Mouse (Mus musculus) heart, postnatal 0 days (tissue): ENCODE measurements around the gene Stat5a. TPM values are rescaled to one million over a fixed set of nuclear protein-coding genes. Genes with fewer than 3 reads are reported as not detected.
A peak's percentile ranks its signal among the peaks of the same experiment; 100 is the strongest.

Experiments used
- ATAC-seq: fragments of 200-750 bp; cut with Nextera tagmentation; 2 replicates; pipeline ENCODE4 v1.8.0; 2017; ENCODE audit warnings: low read depth, moderate number of reproducible peaks, moderate library complexity; ENCODE audit not compliant: insufficient read depth
- DNase-seq: peaks from one replicate; pipeline ENCODE4 v3.0.0-alpha.2; 2016; ENCODE audit warnings: low spot score
- H3K27ac ChIP-seq: fragments of 300-500 bp; sonication (generic); 2 replicates; pipeline ENCODE4 v1.5.1; 2014; ENCODE audit warnings: low read depth, mild to moderate bottlenecking
- H3K27me3 ChIP-seq: fragments of 300-500 bp; sonication (generic); 2 replicates; pipeline ENCODE4 v1.6.1; 2014; ENCODE audit warnings: low read length, mixed read lengths; ENCODE audit not compliant: control insufficient read depth, insufficient read depth
- H3K36me3 ChIP-seq: fragments of 300-500 bp; sonication (generic); replicated peaks from 2 replicates; pipeline ENCODE4 v1.6.1; 2014; ENCODE audit warnings: low read length, mixed read lengths; ENCODE audit not compliant: control insufficient read depth, insufficient read depth
- H3K4me1 ChIP-seq: fragments of 300-500 bp; sonication (generic); 2 replicates; pipeline ENCODE4 v1.6.1; 2014; ENCODE audit warnings: antibody characterized with exemption; ENCODE audit not compliant: control insufficient read depth, insufficient read depth
- H3K4me2 ChIP-seq: fragments of 300-500 bp; sonication (generic); 2 replicates; pipeline ENCODE4 v1.6.1; 2014; ENCODE audit warnings: low read depth, mild to moderate bottlenecking, low read length, moderate library complexity
- H3K4me3 ChIP-seq: fragments of 300-500 bp; sonication (generic); 2 replicates; pipeline ENCODE4 v1.5.1; 2014; ENCODE audit warnings: low read depth, low read length
- H3K9ac ChIP-seq: fragments of 300-500 bp; sonication (generic); replicated peaks from 2 replicates; pipeline ENCODE4 v1.6.1; 2014; ENCODE audit warnings: low read depth, low read length, mixed read lengths
- H3K9me3 ChIP-seq: fragments of 300-500 bp; sonication (generic); replicated peaks from 2 replicates; pipeline ENCODE4 v1.6.1; 2016; ENCODE audit warnings: low read length; ENCODE audit not compliant: control insufficient read depth
- CTCF ChIP-seq: IDR thresholded peaks from 2 replicates; pipeline ENCODE4 v1.5.1; 2016; ENCODE audit warnings: antibody characterized with exemption, control low read depth, low read depth
- EP300 ChIP-seq: IDR thresholded peaks from 2 replicates; pipeline ENCODE4 v1.6.1; 2016; ENCODE audit warnings: antibody characterized with exemption, low read depth
- WGBS: fragments of 180-500 bp; shearing (Covaris S2); extraction: QIAGEN DNeasy Blood & Tissue Kit; methylation state at CpG from one replicate; pipeline ENCODE4 v1.1.7; 2014; 5-methylcytosine and 5-hydroxymethylcytosine counted together
- polyA plus RNA-seq: library from polyadenylated mRNA; unstranded; fragments of >200 nt; fragmentation: Nextera tagmentation; extraction: Ambion mirVana; gene quantifications from 2 replicates; pipeline ENCODE4 v1.2.1, GENCODE M21; 2015
- total RNA-seq: library from RNA; depleted of rRNA; stranded (reverse); fragments of >200 nt; gene quantifications from 2 replicates; pipeline ENCODE4 v1.2.3, GENCODE M21; 2014; ENCODE audit warnings: low replicate concordance

The Stat5a gene
- total and polyA plus RNA-seq, 2 experiments from 2014 or later: 11.7 to 12.6 TPM

DNA sequence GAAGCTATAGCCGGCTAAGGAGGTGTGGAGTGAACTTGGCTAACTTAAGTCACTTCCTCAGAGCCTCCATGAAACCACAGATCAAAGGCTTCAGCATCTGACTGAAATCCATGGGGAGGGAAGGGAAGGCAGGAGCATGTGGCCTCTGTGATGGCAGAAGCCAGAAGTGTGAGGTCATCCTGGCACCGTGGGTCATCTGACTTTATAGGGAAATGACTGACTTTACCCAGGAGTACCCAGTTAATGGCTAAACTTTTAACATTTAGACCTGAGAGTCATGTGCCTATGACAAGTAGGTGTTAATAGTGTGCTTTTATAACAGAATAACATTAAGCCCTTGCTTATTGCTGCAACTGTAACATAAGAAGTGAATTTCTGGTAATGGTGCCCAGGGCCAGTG lies 49.0 kb downstream of the Stat5a start:
- 73% methylated on average over 2 of the region's 2 CpGs for WGBS
- H3K27ac ChIP-seq: no peak overlapping the region
- no peak for DNase-seq
- peaks cover 77% of the 10 kb centered on the region for H3K36me3 ChIP-seq
- no peak for ATAC-seq
- H3K4me1 ChIP-seq: peaks cover 4% of the 10 kb centered on the region
- no peaks in the 10 kb centered on the region for H3K9me3 ChIP-seq
- no peak overlapping the region for H3K4me2 ChIP-seq
- TF ChIP-seq EP300 (no peak), CTCF (no peak)
- no peak overlapping the region for H3K4me3 ChIP-seq
- H3K27me3 ChIP-seq: no peaks in the 10 kb centered on the region
- no peak overlapping the region for H3K9ac ChIP-seq

DNA sequence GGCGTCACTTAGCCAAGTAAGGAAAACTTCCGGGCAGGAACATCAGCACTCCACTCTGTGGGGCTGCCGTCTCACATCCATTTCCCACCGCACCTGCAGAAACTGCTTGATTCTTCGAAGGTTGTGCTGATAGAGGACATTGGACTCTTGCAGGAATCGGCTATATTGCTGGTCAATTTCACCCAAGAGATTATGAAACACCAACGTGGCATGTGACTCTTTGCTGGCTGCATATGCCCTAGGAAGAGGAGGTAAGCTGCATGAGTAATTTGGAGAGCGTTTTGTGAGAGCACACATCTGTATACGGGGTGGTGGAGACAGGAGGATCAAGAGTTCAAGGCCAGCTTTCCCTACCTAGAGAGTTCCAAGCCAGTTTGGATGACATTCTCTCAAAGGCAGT lies 49.4 kb downstream of the Stat5a start:
- ATAC-seq (no peak), DNase-seq (no peak)
- WGBS: 87% methylated on average over 9 of the region's 9 CpGs

DNA sequence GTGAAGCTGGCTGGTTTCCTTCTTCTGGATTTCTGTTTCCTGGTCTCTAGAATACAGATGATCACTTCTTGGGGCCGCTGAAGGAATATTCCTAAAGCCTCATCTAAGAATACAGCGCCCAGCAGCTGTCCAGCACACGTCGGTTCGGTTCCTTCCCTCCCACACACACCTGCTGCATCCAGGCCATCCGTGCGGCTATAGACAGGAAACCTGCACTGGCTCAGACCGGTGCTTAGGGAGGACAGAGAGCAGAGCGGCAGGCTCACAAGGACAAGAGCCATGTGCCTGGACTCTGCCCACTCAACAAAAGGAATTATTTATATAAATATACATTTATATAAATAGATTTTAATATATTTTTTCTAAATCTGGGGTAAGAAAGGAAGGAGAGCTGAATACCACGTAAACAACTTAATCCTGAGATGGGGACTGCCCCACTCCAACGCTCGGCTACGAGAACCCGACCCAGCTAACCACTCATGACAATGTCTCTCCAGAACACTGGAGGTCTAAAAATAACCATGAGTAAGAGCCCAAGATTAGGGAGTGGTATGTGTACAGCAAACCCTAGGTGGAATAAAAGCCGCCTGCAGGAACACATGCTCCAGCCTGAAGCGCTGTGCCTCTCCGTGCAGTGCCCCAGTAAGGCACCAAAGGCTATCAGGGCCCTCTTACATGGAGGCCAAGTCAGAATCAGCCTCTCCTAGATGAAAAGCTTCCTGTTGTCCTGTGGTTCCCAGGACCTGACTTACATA lies 53.4 kb downstream of the Stat5a start:
- no peaks in the 10 kb centered on the region for H3K9me3 ChIP-seq
- 0 out of 2 replicates have a peak overlapping the region, but pooled peaks have one; percentile 16 for H3K9ac ChIP-seq
- peak overlapping the region; percentile 78 for H3K27ac ChIP-seq
- H3K4me1 ChIP-seq: peaks cover 4% of the 10 kb centered on the region
- peaks cover 56% of the 10 kb centered on the region for H3K36me3 ChIP-seq
- 26% methylated on average over 17 of the region's 17 CpGs for WGBS
- no peaks in the 10 kb centered on the region for H3K27me3 ChIP-seq
- DNase-seq (peak; percentile 78), ATAC-seq (peak; percentile 92)
- no peak overlapping the region for H3K4me3 ChIP-seq
- H3K4me2 ChIP-seq: peak overlapping the region; percentile 8; the same call in 1 of the 2 replicates
- TF ChIP-seq CTCF (no peak), EP300 (no peak)

More for the DNA sequence above, 49.4 kb downstream of the Stat5a start:
- H3K9me3 ChIP-seq: no peaks in the 10 kb centered on the region
- H3K9ac ChIP-seq: no peak overlapping the region
- H3K27me3 ChIP-seq: no peaks in the 10 kb centered on the region
- TF ChIP-seq EP300 (no peak), CTCF (no peak)
- peaks cover 72% of the 10 kb centered on the region for H3K36me3 ChIP-seq
- H3K27ac ChIP-seq: no peak overlapping the region
- H3K4me3 ChIP-seq: no peak overlapping the region
- H3K4me2 ChIP-seq: no peak overlapping the region
- peaks cover 4% of the 10 kb centered on the region for H3K4me1 ChIP-seq

DNA sequence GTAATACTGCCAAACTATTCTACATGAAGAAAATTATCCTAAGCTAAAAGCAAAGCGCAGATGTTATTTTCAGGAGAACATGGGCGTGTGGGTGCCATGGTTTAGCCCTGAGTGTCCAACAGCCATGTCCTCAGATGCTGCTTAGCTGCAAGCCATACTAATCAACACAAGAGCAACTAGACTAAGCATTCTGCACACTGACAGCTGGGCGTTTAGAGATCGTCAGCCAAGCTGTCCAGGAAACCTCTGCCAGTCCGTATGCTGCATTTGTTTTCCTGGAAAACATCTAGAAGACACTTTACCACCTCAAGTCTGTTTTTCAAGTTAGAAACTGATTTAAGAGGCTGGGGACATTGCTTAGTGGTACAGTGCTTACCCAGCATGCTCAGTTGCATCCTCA lies 55.3 kb downstream of the Stat5a start:
- Histone ChIP-seq H3K27ac (no peak overlapping the region), H3K36me3 (peaks cover 55% of the 10 kb centered on the region), H3K4me3 (no peak overlapping the region)

DNA sequence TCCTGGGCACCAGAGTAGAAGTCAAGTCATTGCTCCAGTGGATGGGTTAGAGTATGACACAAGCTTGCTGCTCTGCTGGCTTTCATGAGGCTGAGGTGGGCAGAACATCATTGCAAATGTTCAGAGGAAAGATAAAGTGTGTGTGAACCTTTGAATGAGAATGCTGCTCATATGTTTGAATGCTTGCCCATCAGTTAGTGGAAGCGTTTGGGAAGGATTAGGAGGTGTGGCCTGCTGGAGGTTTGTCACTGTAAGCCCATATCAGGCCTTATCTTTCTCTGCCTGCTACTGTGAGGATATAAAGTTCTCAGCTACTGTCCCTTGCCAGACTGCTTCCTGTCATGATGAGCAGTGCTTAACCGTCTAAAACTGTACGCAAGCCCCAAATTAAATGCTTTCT lies 55.9 kb downstream of the Stat5a start:
- Histone ChIP-seq H3K27ac (no peak overlapping the region), H3K4me2 (no peak overlapping the region), H3K9ac (no peak overlapping the region), H3K4me3 (no peak overlapping the region), H3K36me3 (peaks cover 48% of the 10 kb centered on the region), H3K4me1 (peaks cover 4% of the 10 kb centered on the region), H3K9me3 (no peaks in the 10 kb centered on the region), H3K27me3 (no peaks in the 10 kb centered on the region)
- no peak for TF ChIP-seq EP300
- no peak for TF ChIP-seq CTCF
- ATAC-seq (no peak), DNase-seq (no peak)
- 69% methylated on average over 3 of the region's 3 CpGs for WGBS

More for the DNA sequence above, 55.3 kb downstream of the Stat5a start:
- H3K9me3 ChIP-seq: no peaks in the 10 kb centered on the region
- 75% methylated on average over 5 of the region's 5 CpGs for WGBS
- no peak for ATAC-seq
- DNase-seq: no peak
- H3K9ac ChIP-seq: no peak overlapping the region
- peaks cover 4% of the 10 kb centered on the region for H3K4me1 ChIP-seq
- TF ChIP-seq EP300 (no peak), CTCF (no peak)
- no peaks in the 10 kb centered on the region for H3K27me3 ChIP-seq
- no peak overlapping the region for H3K4me2 ChIP-seq

DNA sequence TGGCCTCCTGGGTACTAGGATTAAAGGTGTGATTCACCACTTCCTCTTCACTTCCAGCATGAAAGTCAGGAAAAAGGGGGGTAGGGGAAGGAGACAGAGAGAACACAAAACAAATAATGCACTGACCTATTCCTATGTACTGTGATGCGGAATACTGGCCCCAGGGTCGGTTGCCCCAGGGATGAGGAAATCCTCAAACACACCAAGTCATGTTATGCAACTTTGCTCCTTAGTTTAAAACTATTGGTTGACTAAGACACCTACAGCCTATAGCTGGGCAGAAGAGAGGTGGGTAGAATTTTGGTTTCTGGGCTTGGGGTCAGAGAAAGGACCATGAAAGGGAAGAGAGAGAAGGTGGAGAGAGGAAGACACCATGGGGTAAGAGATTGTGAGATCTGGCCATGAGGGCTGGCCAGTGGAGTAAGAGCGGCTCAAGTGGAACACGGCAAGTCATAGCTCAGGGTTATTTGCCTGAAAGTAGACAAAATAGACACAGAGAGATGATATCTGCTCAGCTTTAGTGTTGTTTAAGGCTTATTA lies 57.4 kb downstream of the Stat5a start:
- H3K4me3 ChIP-seq: no peak overlapping the region
- no peak overlapping the region for H3K4me2 ChIP-seq
- no peaks in the 10 kb centered on the region for H3K27me3 ChIP-seq
- no peak overlapping the region for H3K27ac ChIP-seq
- peaks cover 36% of the 10 kb centered on the region for H3K36me3 ChIP-seq
- no peaks in the 10 kb centered on the region for H3K9me3 ChIP-seq
- no peak for DNase-seq
- WGBS: 89% methylated on average over 4 of the region's 4 CpGs
- H3K9ac ChIP-seq: no peak overlapping the region
- no peak for ATAC-seq
- TF ChIP-seq CTCF (no peak), EP300 (no peak)
- peaks cover 4% of the 10 kb centered on the region for H3K4me1 ChIP-seq
